Comparison of ENCODE assay signal across 26 mouse cellular contexts in the genomic region with DNA sequence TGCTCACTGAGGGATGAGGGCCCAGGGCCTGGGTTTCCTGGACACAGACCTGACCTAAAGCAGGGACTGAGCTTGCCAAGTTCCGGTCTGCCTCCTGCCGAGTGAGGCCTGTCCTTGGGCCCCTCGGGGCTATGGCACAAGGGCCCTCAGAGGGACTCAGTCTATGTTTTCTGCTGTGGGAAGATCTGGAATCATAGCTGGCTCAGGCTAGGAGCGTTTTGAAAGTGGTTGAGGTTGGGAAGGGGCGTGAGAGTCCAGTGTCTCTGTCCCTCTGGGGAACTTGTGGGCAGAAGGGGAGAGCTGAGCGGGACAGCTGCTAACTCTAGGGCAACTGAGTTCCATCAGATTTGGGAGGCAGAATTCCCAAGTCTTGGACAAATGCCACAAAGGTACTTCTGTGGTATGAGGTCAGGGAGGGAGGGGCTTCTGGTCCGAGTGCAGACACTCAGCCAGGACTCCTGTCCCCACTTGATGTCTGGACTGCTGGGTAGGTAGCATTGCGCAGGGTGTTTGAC. TPM values are rescaled to one million over a fixed set of nuclear protein-coding genes. Genes with fewer than 3 reads are reported as not detected.
DNase-seq lines count a peak whose midpoint lies in the region; ATAC-seq and TF ChIP-seq lines count a peak whose summit lies in the region.
"Had no signal": no experiment of that assay in that cellular context is flagged by ENCODE, and none has a peak within 500 bp of the region (broad histone marks: within the 10 kb centered on the region; RNA-seq: fewer than 3 reads in every experiment).

No protein-coding gene starts in this region.

- no peak overlapping the region for H3K4me3 ChIP-seq in forebrain, embryonic 10.5 days
- H3K4me3 ChIP-seq in forebrain, embryonic 11.5 days (ENCODE audit: low read depth, low read length): no peak overlapping the region
- no peak overlapping the region for H3K4me3 ChIP-seq in lung, adult 2 months (replicated peaks; ENCODE audit: extremely low read depth, low read depth, low read length)
- no peak overlapping the region for H3K4me3 ChIP-seq in embryonic facial prominence, embryonic 15.5 days (replicated peaks)
- H3K4me3 ChIP-seq: forebrain, embryonic 12.5 days; liver, embryonic 15.5 days; megakaryocyte, embryonic 14.5 days; midbrain, embryonic 12.5 days had no signal

- H3K4me1 ChIP-seq in forebrain, embryonic 10.5 days: peaks cover 64% of the 10 kb centered on the region
- peaks cover 10% of the 10 kb centered on the region; the same call in 1 of the 2 replicates for H3K4me1 ChIP-seq in forebrain, embryonic 11.5 days (replicated peaks; ENCODE audit: control insufficient read depth, insufficient read depth, low read length)
- no peaks in the 10 kb centered on the region; the same call in 1 of the 2 replicates for H3K4me1 ChIP-seq in lung, adult 2 months (ENCODE audit: control insufficient read depth, insufficient read depth, low read length)
- H3K4me1 ChIP-seq in embryonic facial prominence, embryonic 15.5 days: peaks cover 64% of the 10 kb centered on the region

- WGBS in forebrain, embryonic 10.5 days: 77% methylated on average over 8 of the region's 8 CpGs
- 82% methylated on average over 8 of the region's 8 CpGs for WGBS in forebrain, embryonic 11.5 days
- WGBS in lung, adult 2 months: 55% methylated on average over 8 of the region's 8 CpGs
- WGBS in embryonic facial prominence, embryonic 15.5 days: 66% methylated on average over 8 of the region's 8 CpGs

- no peaks in the 10 kb centered on the region for H3K36me3 ChIP-seq in forebrain, embryonic 10.5 days (replicated peaks)
- H3K36me3 ChIP-seq in forebrain, embryonic 11.5 days (ENCODE audit: control insufficient read depth, insufficient read depth, low read length): no peaks in the 10 kb centered on the region
- H3K36me3 ChIP-seq in embryonic facial prominence, embryonic 15.5 days: no peaks in the 10 kb centered on the region
- H3K36me3 ChIP-seq: forebrain, embryonic 12.5 days; liver, embryonic 15.5 days; midbrain, embryonic 12.5 days had no signal

- no peak for DNase-seq in forebrain, embryonic 10.5 days (ENCODE audit: extremely low spot score, low spot score)
- no peak for DNase-seq in forebrain, embryonic 11.5 days (ENCODE audit: low spot score)
- peak; percentile 21 for DNase-seq in lung, postnatal 25 days (ENCODE audit: low spot score)
- DNase-seq in lung, adult 2 months: no peak
- DNase-seq in adrenal gland, adult 2 months: no peak
- no peak for DNase-seq in layer of hippocampus, postnatal 10 days (ENCODE audit: low spot score in 2 of 2)
- no peak for DNase-seq in cerebellum, postnatal 25 days
- DNase-seq: adrenal gland, postnatal 25 days; cerebellum, adult 11-12 months; cerebellum, adult 9-11 months; forebrain, postnatal 0 days; heart, postnatal 36 days; kidney, adult 9 months; left cerebral cortex, postnatal 4 days; thymus, adult 2 months; thymus, postnatal 36 days had no signal

- no peaks in the 10 kb centered on the region for H3K9me3 ChIP-seq in forebrain, embryonic 10.5 days
- no peaks in the 10 kb centered on the region for H3K9me3 ChIP-seq in forebrain, embryonic 11.5 days (ENCODE audit: control insufficient read depth, low read length)
- no peaks in the 10 kb centered on the region for H3K9me3 ChIP-seq in embryonic facial prominence, embryonic 15.5 days (replicated peaks)
- H3K9me3 ChIP-seq: forebrain, embryonic 12.5 days; G1E; liver, embryonic 15.5 days; megakaryocyte, embryonic 14.5 days; midbrain, embryonic 12.5 days had no signal

- H3K27me3 ChIP-seq in forebrain, embryonic 10.5 days (ENCODE audit: poor library complexity, severe bottlenecking): peaks cover 62% of the 10 kb centered on the region
- H3K27me3 ChIP-seq in forebrain, embryonic 11.5 days (ENCODE audit: control insufficient read depth, insufficient read depth, low read length): no peaks in the 10 kb centered on the region
- no peaks in the 10 kb centered on the region for H3K27me3 ChIP-seq in embryonic facial prominence, embryonic 15.5 days
- H3K27me3 ChIP-seq: Patski had no signal

- TF ChIP-seq CTCF in lung, adult 2 months (IDR thresholded peaks at IDR 0.05; ENCODE audit: insufficient read depth, low read length): no peak

- H3K4me2 ChIP-seq in forebrain, embryonic 11.5 days (ENCODE audit: low read depth, low read length, severe bottlenecking): no peak overlapping the region
- H3K4me2 ChIP-seq in embryonic facial prominence, embryonic 15.5 days (replicated peaks): no peak overlapping the region
- H3K4me2 ChIP-seq: forebrain, embryonic 12.5 days; heart, embryonic 11.5 days; hindbrain, embryonic 14.5 days; liver, embryonic 15.5 days; midbrain, embryonic 12.5 days had no signal

- ATAC-seq in forebrain, embryonic 11.5 days (replicated peaks; ENCODE audit: low FRiP score): no peak
- ATAC-seq in embryonic facial prominence, embryonic 15.5 days (ENCODE audit: insufficient number of reproducible peaks, low FRiP score, low TSS enrichment, low read depth): no peak
- ATAC-seq: forebrain, postnatal 0 days; intestine, postnatal 0 days; Patski had no signal

- H3K27ac ChIP-seq in forebrain, embryonic 10.5 days: peak overlapping the region; percentile 30; the same call in 1 of the 2 replicates
- no peak overlapping the region for H3K27ac ChIP-seq in forebrain, embryonic 11.5 days (ENCODE audit: low read depth, low read length)
- H3K27ac ChIP-seq in embryonic facial prominence, embryonic 15.5 days (replicated peaks): no peak overlapping the region; the same call in 1 of the 2 replicates
- H3K27ac ChIP-seq: forebrain, embryonic 12.5 days; hindbrain, embryonic 14.5 days; liver, embryonic 15.5 days; midbrain, embryonic 12.5 days had no signal

- no peak for TF ChIP-seq POLR2A in lung, adult 2 months (IDR thresholded peaks at IDR 0.05; ENCODE audit: borderline replicate concordance, extremely low read depth, low read depth, low read length)

- H3K9ac ChIP-seq in forebrain, embryonic 11.5 days (ENCODE audit: low read length): no peak overlapping the region
- H3K9ac ChIP-seq in embryonic facial prominence, embryonic 15.5 days: peak overlapping the region; percentile 15; the same call in 1 of the 2 replicates
- H3K9ac ChIP-seq: forebrain, embryonic 12.5 days; forebrain, postnatal 0 days; hindbrain, embryonic 14.5 days; liver, embryonic 15.5 days; midbrain, embryonic 12.5 days had no signal

RNA-seq across cellular contexts. Expression of gene Ube2v1, which starts 31.4 kb away (rescaled TPM):
- polyA plus RNA-seq in forebrain, embryonic 10.5 days (2016; fragmentation: Nextera tagmentation; extraction: Ambion mirVana): 414 and 416 TPM in 2 replicates
- 333 and 334 TPM in 2 replicates for polyA plus RNA-seq in forebrain, embryonic 11.5 days (2014; fragmentation: Nextera tagmentation; extraction: Ambion mirVana)
- polyA plus RNA-seq in lung, adult 2 months (2012; rRNA removed): 102 and 135 TPM in 2 replicates
- polyA plus RNA-seq in embryonic facial prominence, embryonic 15.5 days (2015; fragmentation: Nextera tagmentation; extraction: Ambion mirVana): 292 and 294 TPM in 2 replicates
- total RNA-seq in adrenal gland, adult 2 months (2021): 100 to 1,000 TPM; 191 to 208 TPM
- 94.4 and 133 TPM in 2 replicates for polyA plus RNA-seq in adrenal gland, adult 2 months (2012; rRNA removed)
- total RNA-seq in layer of hippocampus, postnatal 10 days (2021): 100 to 1,000 TPM; 236 to 257 TPM
